Mouse (Mus musculus) stomach, postnatal 0 days (tissue): ENCODE measurements around the gene Stox2.

Experiments used
- CTCF ChIP-seq: IDR thresholded peaks from 2 replicates; pipeline ENCODE4 v1.5.1; 2016; ENCODE audit warnings: antibody characterized with exemption, low read depth, mild to moderate bottlenecking, moderate library complexity
- EP300 ChIP-seq: optimal IDR thresholded peaks from 2 replicates; pipeline ENCODE3; 2016; ENCODE audit warnings: antibody characterized with exemption

DNA sequence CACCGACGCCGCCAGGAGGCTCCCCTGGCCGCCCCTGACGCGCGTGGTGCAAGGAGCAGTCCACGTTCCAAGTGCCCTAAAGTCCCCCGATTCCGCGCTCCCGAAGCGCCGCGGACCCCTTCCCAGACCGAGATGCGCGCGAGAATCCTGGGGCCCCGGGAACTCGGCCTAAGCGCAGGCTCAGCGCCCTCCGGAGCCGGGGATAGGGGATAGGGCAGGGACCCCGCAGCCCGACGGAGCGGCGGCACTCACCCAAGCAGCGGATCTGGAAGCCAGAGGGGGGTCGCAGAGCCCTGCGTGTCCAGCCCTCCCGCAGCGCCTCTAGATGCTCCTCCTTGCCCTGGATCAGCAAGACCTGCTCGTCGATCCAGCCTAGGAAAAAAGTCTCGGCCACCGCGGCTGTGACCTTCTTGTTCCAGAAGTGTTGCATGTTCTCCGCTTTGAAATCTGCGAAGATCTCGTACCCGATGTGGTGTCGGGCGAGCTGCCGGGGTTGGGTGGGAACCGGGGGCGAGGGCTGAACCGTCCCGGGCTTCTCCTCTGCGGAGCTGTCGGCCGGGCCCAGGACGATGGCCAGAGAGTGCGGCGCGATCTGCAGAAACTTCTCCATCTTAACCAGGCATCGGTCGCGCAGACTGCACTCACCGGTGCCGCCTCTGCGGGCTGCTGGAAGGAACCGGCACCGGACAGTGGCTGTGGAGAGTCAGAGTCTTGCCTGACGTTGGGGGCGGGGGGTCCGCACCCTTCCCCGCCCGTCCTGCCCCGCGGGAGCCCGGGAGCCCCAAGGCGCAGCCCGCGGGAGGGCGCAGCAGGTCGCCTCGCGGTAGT is 33.3 kb downstream of the Stox2 start:
- TF ChIP-seq EP300, result no peak
- peak; percentile 45 for TF ChIP-seq CTCF
